Mouse (Mus musculus) stomach, postnatal 0 days (tissue): ENCODE results near the gene Gm10190.

Experiments
- CTCF ChIP-seq: IDR thresholded peaks from 2 replicates; pipeline ENCODE4 v1.5.1; 2016; ENCODE audit warnings: antibody characterized with exemption, low read depth, mild to moderate bottlenecking, moderate library complexity
- EP300 ChIP-seq: optimal IDR thresholded peaks from 2 replicates; pipeline ENCODE3; 2016; ENCODE audit warnings: antibody characterized with exemption

GRCm38 (mm10) chr17:80326431-80326830 is 46.9 kb downstream of the Gm10190 start:
- no peak for TF ChIP-seq CTCF
- TF ChIP-seq EP300, result no peak
